Mouse (Mus musculus) forebrain, embryonic 11.5 days (tissue): ENCODE measurements around the gene Kctd6. TPM values are rescaled to one million over a fixed set of nuclear protein-coding genes. Genes with fewer than 3 reads are reported as not detected.
"Not testable (repeated sequence)": the region's sequence is repeated elsewhere in the genome, so short reads cannot be mapped to it uniquely, and the experiment has no call there.

ENCODE experiments used
- ATAC-seq: fragments of 200-750 bp; cut with Nextera tagmentation; replicated peaks from 2 replicates; pipeline ENCODE4 v1.8.0; 2017; ENCODE audit warnings: moderate TSS enrichment; ENCODE audit not compliant: low FRiP score
- DNase-seq: peaks from one replicate; pipeline ENCODE4 v3.0.0-alpha.2; 2017; ENCODE audit warnings: low spot score
- H3K27ac ChIP-seq: fragments of 300-500 bp; sonication (generic); 2 replicates; pipeline ENCODE4 v1.5.1; 2014; ENCODE audit warnings: low read depth, low read length
- H3K27me3 ChIP-seq: fragments of 300-500 bp; sonication (generic); 2 replicates; pipeline ENCODE4 v1.6.1; 2014; ENCODE audit warnings: mild to moderate bottlenecking, low read length, mixed read lengths; ENCODE audit not compliant: control insufficient read depth, insufficient read depth
- H3K36me3 ChIP-seq: fragments of 300-500 bp; sonication (generic); 2 replicates; pipeline ENCODE4 v1.6.1; 2014; ENCODE audit warnings: mild to moderate bottlenecking, low read length, moderate library complexity, mixed read lengths; ENCODE audit not compliant: control insufficient read depth, insufficient read depth
- H3K4me1 ChIP-seq: fragments of 300-500 bp; sonication (generic); replicated peaks from 2 replicates; pipeline ENCODE4 v1.6.1; 2014; ENCODE audit warnings: low read length, mixed read lengths; ENCODE audit not compliant: control insufficient read depth, insufficient read depth
- H3K4me2 ChIP-seq: fragments of 300-500 bp; sonication (generic); 2 replicates; pipeline ENCODE4 v1.6.1; 2014; ENCODE audit warnings: low read depth, mild to moderate bottlenecking, low read length, moderate library complexity, mixed read lengths; ENCODE audit not compliant: severe bottlenecking
- H3K4me3 ChIP-seq: fragments of 300-500 bp; sonication (generic); 2 replicates; pipeline ENCODE4 v1.5.1; 2014; ENCODE audit warnings: low read depth, low read length
- H3K9ac ChIP-seq: fragments of 300-500 bp; sonication (generic); 2 replicates; pipeline ENCODE4 v1.6.1; 2014; ENCODE audit warnings: low read length
- H3K9me3 ChIP-seq: fragments of 300-500 bp; sonication (generic); 2 replicates; pipeline ENCODE4 v1.6.1; 2016; ENCODE audit warnings: low read length, mixed read lengths; ENCODE audit not compliant: control insufficient read depth
- WGBS: fragments of 180-500 bp; shearing (Covaris S2); extraction: QIAGEN DNeasy Blood & Tissue Kit; methylation state at CpG from one replicate; pipeline ENCODE4 v1.1.7; 2014; 5-methylcytosine and 5-hydroxymethylcytosine counted together
- polyA plus RNA-seq: library from polyadenylated mRNA; unstranded; fragments of >200 nt; fragmentation: Nextera tagmentation; extraction: Ambion mirVana; gene quantifications from 2 replicates; pipeline ENCODE4 v1.2.1, GENCODE M21; 2014

Kctd6 gene
- polyA plus RNA-seq = 13.7 and 14.3 TPM in 2 replicates

DNA sequence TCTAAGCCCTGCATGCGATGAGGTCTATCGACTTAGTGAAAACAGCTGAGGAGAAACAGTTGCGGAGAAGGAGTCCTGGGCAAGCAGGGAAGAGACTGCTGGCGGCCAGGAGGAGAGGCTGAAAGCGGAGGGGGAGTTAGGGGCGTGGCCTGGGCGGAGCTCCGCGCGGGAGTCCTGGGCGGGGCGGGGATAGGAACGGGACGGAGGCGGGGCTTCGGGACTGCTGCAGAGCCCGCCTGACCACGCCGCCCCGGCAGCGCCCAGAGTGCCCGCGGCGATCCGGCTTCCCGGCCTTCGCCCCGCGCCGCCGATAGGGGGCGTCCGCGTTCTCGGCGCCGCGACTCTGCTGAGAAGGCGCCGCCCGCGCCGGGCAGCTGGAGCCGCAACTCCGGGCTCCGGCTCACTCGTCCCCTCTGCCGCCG lies at the start of gene Kctd6:
Gene Kctd6, plus strand, starts transcription at position 338 of the 422 bp plus-strand sequence.
- Histone ChIP-seq H3K4me3 (peak within 1 kb of the TSS; percentile 67), H3K36me3 (no peaks in the 10 kb centered on the region), H3K9ac (peak within 1 kb of the TSS; percentile 86), H3K4me2 (peak within 1 kb of the TSS; percentile 73), H3K4me1 (peaks cover 2% of the 10 kb centered on the region; the same call in 1 of the 2 replicates), H3K27me3 (peaks cover 6% of the 10 kb centered on the region; the same call in 1 of the 2 replicates), H3K27ac (peak within 1 kb of the TSS; percentile 71), H3K9me3 (no peaks in the 10 kb centered on the region)
- 1% methylated on average over 33 of the region's 49 CpGs for WGBS
- DNase-seq = peak; percentile 100
- ATAC-seq = peak; percentile 96

DNA sequence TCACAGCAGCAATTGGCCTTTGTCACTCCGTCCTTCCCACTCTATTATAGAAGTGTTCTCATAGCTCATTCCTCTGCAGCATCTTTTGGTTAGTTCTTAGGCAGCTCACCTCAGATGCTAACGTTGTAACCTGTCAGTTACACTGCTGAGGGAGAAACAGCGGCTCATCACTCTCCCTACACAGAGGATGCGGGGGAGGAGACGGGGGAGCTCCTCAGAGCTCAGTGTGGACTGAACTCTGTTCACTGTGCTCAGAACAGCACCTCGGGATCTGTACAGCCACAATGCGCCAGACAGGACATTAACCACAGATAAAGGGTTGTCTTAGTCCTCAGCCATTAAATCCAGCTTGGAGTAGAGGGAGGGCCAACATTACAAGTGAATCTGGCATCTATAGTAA lies 49.5 kb upstream of the Kctd6 start:
- no peaks in the 10 kb centered on the region for H3K9me3 ChIP-seq
- no peak overlapping the region for H3K4me3 ChIP-seq
- H3K27me3 ChIP-seq = no peaks in the 10 kb centered on the region
- DNase-seq = no peak
- H3K27ac ChIP-seq = no peak overlapping the region
- H3K4me2 ChIP-seq = no peak overlapping the region
- no peak for ATAC-seq
- H3K9ac ChIP-seq = no peak overlapping the region
- 92% methylated on average over 7 of the region's 7 CpGs for WGBS
- H3K36me3 ChIP-seq = peaks cover 20% of the 10 kb centered on the region; the same call in 1 of the 2 replicates
- H3K4me1 ChIP-seq = no peaks in the 10 kb centered on the region

- peak; percentile 99 for DNase-seq
- peaks cover 3% of the 10 kb centered on the region; the same call in 1 of the 2 replicates for H3K36me3 ChIP-seq
- H3K27ac ChIP-seq = peak within 1 kb of the TSS; percentile 50
- H3K4me2 ChIP-seq = peak within 1 kb of the TSS; percentile 73
- H3K4me3 ChIP-seq = peak within 1 kb of the TSS; percentile 91
- under 1% methylated on average over 64 of the region's 64 CpGs for WGBS
- ATAC-seq = peak; percentile 100
- H3K9ac ChIP-seq = peak within 1 kb of the TSS; percentile 89
- peaks cover 8% of the 10 kb centered on the region for H3K4me1 ChIP-seq
- no peaks in the 10 kb centered on the region for H3K9me3 ChIP-seq
- H3K27me3 ChIP-seq = no peaks in the 10 kb centered on the region
These were observed 41.2 kb upstream of the Kctd6 start, which contains the start of gene Pdhb for GRCm38 (mm10) chr14:8172507-8173410. Pdhb (minus strand) TSS chr14:8173025.

DNA sequence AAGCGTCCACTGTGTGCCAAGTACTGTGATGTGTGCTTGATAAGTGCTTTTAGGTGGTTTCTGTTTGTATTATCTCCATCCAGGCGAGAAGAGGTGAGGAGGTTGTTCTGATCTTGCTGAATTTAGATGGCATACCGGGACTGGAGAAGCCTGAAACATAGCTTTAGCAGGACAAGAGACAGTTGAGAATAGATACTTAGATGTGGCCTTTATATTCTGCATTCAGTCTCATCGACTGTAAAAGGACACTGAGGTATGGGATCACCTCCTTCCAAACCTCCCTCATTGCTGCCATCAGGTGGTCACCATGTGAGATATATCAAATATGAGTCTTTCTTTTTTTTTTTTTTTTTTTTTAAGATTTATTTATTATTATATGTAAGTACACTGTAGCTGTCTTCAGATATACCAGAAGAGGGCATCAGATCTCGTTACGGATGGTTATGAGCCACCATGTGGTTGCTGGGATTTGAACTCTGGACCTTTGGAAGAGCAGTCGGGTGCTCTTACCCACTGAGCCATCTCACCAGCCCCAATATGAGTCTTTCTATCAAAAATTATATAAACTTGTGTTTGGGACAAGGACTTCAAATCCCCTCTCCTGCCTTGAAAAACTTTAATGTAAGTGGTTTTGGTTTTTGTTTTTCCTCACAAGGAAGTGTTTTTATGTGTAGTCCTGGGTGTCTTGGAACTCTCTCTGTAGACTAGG lies 40.2 kb upstream of the Kctd6 start:
- 0 out of 2 replicates have a peak, but pooled peaks have one; percentile 2 for ATAC-seq
- H3K36me3 ChIP-seq, DNase-seq, H3K27ac ChIP-seq, H3K4me1 ChIP-seq, H3K9me3 ChIP-seq, H3K27me3 ChIP-seq: not testable (repeated sequence)
- peak overlapping the region; percentile 54; the same call in 1 of the 2 replicates for H3K9ac ChIP-seq
- H3K4me2 ChIP-seq = peak overlapping the region; percentile 73
- H3K4me3 ChIP-seq = peak overlapping the region; percentile 91
- 23% methylated on average over 5 of the region's 7 CpGs for WGBS

- peaks cover 8% of the 10 kb centered on the region for H3K4me1 ChIP-seq
- DNase-seq (no peak), ATAC-seq (no peak)
- H3K27ac ChIP-seq = no peak overlapping the region
- H3K4me2 ChIP-seq = no peak overlapping the region
- H3K36me3 ChIP-seq = no peaks in the 10 kb centered on the region; the same call in 1 of the 2 replicates
- H3K9ac ChIP-seq = no peak overlapping the region
- WGBS = 89% methylated on average over 5 of the region's 5 CpGs
- no peaks in the 10 kb centered on the region for H3K27me3 ChIP-seq
- H3K9me3 ChIP-seq = no peaks in the 10 kb centered on the region
- no peak overlapping the region for H3K4me3 ChIP-seq
These were observed 39.3 kb upstream of the Kctd6 start for GRCm38 (mm10) chr14:8174634-8175033.

- Histone ChIP-seq H3K9ac (no peak overlapping the region), H3K4me3 (no peak overlapping the region), H3K27ac (no peak overlapping the region), H3K9me3 (no peaks in the 10 kb centered on the region), H3K4me1 (peaks cover 8% of the 10 kb centered on the region), H3K27me3 (no peaks in the 10 kb centered on the region), H3K4me2 (no peak overlapping the region), H3K36me3 (no peaks in the 10 kb centered on the region)
- ATAC-seq = no peak
- peak; percentile 57 for DNase-seq
- 58% methylated on average over 5 of the region's 5 CpGs for WGBS
These were observed 37.7 kb upstream of the Kctd6 start for GRCm38 (mm10) chr14:8176251-8176650.

DNA sequence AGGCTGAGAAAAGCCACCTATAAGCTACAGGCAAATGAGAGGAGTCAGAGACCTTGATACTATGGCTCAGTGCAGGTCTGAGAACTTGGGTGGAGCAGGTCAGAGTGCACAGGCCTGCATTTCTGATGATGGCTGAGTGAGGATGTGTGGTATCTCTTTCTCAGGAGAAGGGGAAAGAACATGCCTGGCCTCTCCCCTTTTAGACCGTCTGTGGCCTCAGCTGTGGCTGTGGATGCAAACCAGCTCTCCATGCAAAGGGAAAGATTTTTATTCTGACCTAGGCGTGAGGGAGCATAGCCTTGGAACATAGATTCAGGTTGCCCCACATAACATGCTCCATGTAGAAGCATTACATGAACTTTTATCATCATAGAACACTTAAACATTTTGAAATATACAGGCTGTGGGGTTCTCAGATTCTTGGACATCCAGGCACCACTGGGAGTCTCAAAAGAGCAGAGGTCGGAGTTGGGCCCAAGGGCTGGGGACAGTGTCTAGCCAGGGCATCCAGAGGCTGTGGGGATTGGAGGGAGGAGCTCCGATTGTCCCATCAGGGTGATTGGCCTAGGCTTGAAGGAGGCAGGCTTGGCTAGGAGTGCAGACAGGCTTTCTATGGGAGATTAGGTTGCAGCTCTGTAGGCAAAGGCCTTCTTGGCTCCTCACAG lies 33.4 kb upstream of the Kctd6 start:
- WGBS = 79% methylated on average over 4 of the region's 4 CpGs
- Histone ChIP-seq H3K9ac (no peak overlapping the region), H3K27me3 (no peaks in the 10 kb centered on the region), H3K4me3 (no peak overlapping the region), H3K4me2 (no peak overlapping the region), H3K9me3 (no peaks in the 10 kb centered on the region), H3K4me1 (no peaks in the 10 kb centered on the region), H3K27ac (no peak overlapping the region), H3K36me3 (no peaks in the 10 kb centered on the region)
- DNase-seq (no peak), ATAC-seq (no peak)

DNA sequence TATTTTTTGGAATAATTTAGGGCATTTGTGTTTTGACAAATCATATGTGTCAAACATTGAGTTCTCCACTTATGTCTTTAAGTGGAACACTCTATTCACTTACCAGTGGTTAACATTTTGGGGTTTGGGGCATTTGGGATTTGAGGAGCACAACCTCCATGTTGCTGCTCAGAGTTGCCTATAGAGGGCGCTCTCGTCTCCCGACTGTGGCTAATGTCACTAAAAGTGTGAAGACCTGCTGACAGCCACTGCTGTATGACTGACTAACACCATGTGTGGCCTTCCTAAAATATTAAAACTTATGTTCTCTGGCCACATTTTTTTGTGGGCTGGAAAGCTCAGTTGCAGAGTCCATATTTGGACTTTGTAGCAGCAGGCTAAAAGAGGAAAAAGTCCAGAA lies 30.6 kb upstream of the Kctd6 start:
- no peak for ATAC-seq
- Histone ChIP-seq H3K4me1 (no peaks in the 10 kb centered on the region), H3K27ac (no peak overlapping the region), H3K4me2 (no peak overlapping the region), H3K9ac (no peak overlapping the region), H3K36me3 (no peaks in the 10 kb centered on the region), H3K27me3 (no peaks in the 10 kb centered on the region), H3K4me3 (no peak overlapping the region), H3K9me3 (no peaks in the 10 kb centered on the region)
- 56% methylated on average over 3 of the region's 3 CpGs for WGBS
- DNase-seq = no peak
